Mouse (Mus musculus) liver, embryonic 14.5 days (tissue): ENCODE measurements around the gene Mdk.

ENCODE experiments used
- CTCF ChIP-seq: IDR thresholded peaks from 2 replicates; pipeline ENCODE4 v1.5.1; 2016; ENCODE audit warnings: antibody characterized with exemption, low read depth, control low read depth
- EP300 ChIP-seq: IDR thresholded peaks from 2 replicates; pipeline ENCODE4 v1.6.1; 2016; ENCODE audit warnings: antibody characterized with exemption, low read depth

DNA sequence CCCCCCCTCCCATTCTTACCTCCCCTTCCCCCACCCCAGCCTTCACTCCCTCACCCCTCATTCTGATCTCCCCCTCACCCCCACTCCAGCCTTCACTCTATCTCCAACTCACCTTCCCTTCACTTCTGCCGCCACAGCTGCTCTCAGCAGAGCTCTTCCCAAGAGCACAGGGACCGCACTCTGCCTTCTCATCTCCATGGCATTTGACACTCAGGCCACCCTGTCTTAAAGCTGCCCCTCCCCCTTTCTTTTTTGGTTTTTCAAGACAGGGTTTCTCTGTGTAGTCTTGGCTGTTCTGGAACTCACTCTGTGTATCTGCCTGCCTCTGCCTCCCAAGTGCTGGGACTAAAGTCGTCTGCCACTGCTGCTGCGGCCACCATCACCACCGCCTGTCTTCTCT, 48.7 kb upstream of the Mdk start:
- TF ChIP-seq CTCF (no peak), EP300 (no peak)
